Mouse (Mus musculus) hindbrain, postnatal 0 days (tissue): ENCODE data around the gene Popdc3. TPM values are rescaled to one million over a fixed set of nuclear protein-coding genes. Genes with fewer than 3 reads are reported as not detected.

ENCODE experiments used
- ATAC-seq: fragments of 200-750 bp; cut with Nextera tagmentation; 2 replicates; pipeline ENCODE4 v1.8.0; 2017; ENCODE audit warnings: mild to moderate bottlenecking, moderate TSS enrichment, moderate library complexity
- DNase-seq: peaks from one replicate; pipeline ENCODE4 v3.0.0-alpha.2; 2015; ENCODE audit warnings: low spot score
- H3K27ac ChIP-seq: fragments of 300-500 bp; sonication (generic); 2 replicates; pipeline ENCODE4 v1.5.1; 2014; ENCODE audit warnings: mild to moderate bottlenecking
- H3K27me3 ChIP-seq: fragments of 300-500 bp; sonication (generic); 2 replicates; pipeline ENCODE4 v1.6.1; 2014; ENCODE audit warnings: low read length, mixed read lengths; ENCODE audit not compliant: insufficient read depth
- H3K36me3 ChIP-seq: fragments of 300-500 bp; sonication (generic); 2 replicates; pipeline ENCODE4 v1.6.1; 2014; ENCODE audit warnings: low read length, mixed read lengths; ENCODE audit not compliant: insufficient read depth
- H3K4me1 ChIP-seq: fragments of 300-500 bp; sonication (generic); 2 replicates; pipeline ENCODE4 v1.6.1; 2014; ENCODE audit warnings: antibody characterized with exemption, low read length, mixed read lengths; ENCODE audit not compliant: insufficient read depth
- H3K4me2 ChIP-seq: fragments of 300-500 bp; sonication (generic); 2 replicates; pipeline ENCODE4 v1.6.1; 2014; ENCODE audit warnings: low read depth, mild to moderate bottlenecking, low read length, moderate library complexity, mixed read lengths
- H3K4me3 ChIP-seq: fragments of 300-500 bp; sonication (generic); 2 replicates; pipeline ENCODE4 v1.5.1; 2014; ENCODE audit warnings: low read length
- H3K9ac ChIP-seq: fragments of 300-500 bp; sonication (generic); replicated peaks from 2 replicates; pipeline ENCODE4 v1.6.1; 2014; ENCODE audit warnings: mild to moderate bottlenecking, low read length, moderate library complexity, mixed read lengths
- H3K9me3 ChIP-seq: fragments of 300-500 bp; sonication (generic); 2 replicates; pipeline ENCODE4 v1.6.1; 2016; ENCODE audit warnings: low read length, mixed read lengths
- CTCF ChIP-seq: IDR thresholded peaks from 2 replicates; pipeline ENCODE4 v1.5.1; 2016; ENCODE audit warnings: antibody characterized with exemption, control low read depth, low read depth
- WGBS: fragments of 180-500 bp; shearing (Covaris S2); extraction: QIAGEN DNeasy Blood & Tissue Kit; methylation state at CpG from one replicate; pipeline ENCODE4 v1.1.7; 2014; 5-methylcytosine and 5-hydroxymethylcytosine counted together
- polyA plus RNA-seq: library from polyadenylated mRNA; unstranded; fragments of >200 nt; fragmentation: Nextera tagmentation; extraction: Ambion mirVana; gene quantifications from 2 replicates; pipeline ENCODE4 v1.2.1, GENCODE M21; 2015
- total RNA-seq: library from RNA; depleted of rRNA; stranded (reverse); fragments of >200 nt; gene quantifications from 2 replicates; pipeline ENCODE4 v1.2.3, GENCODE M21; 2014

Popdc3 gene
- total and polyA plus RNA-seq, 2 experiments from 2014 or later = 2.0 to 2.7 TPM

- WGBS = 41% methylated on average over 3 of the region's 3 CpGs
- no peak for TF ChIP-seq CTCF
Observed at GRCm38 (mm10) chr10:45236304-45236703, 58.4 kb downstream of the Popdc3 start.

DNA sequence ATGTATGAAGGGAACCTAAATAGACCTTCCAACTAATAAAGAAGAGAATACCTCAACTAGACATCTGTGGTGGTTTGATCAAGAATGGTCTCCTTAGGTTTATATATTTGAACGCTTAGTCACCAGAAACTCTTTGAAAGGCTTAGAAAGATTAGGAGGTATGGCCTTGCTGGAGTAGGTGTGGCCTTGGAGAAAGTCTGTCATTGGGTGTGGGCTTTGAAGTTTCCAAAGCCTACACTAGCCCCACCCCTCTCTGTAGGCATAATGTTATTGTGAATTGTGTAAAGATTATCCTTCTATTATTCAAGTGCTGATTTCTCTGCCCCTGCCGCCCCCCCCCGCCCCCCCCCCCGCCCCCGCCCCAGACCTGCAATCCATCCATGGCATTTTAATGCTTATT, 59.6 kb downstream of the Popdc3 start:
- no peaks in the 10 kb centered on the region for H3K4me1 ChIP-seq
- H3K4me3 ChIP-seq = no peak overlapping the region
- 77% methylated on average over 5 of the region's 5 CpGs for WGBS
- no peak overlapping the region for H3K27ac ChIP-seq
- ATAC-seq (no peak), DNase-seq (no peak)
- no peaks in the 10 kb centered on the region for H3K36me3 ChIP-seq
- no peak overlapping the region for H3K9ac ChIP-seq
- no peaks in the 10 kb centered on the region for H3K27me3 ChIP-seq
- no peaks in the 10 kb centered on the region for H3K9me3 ChIP-seq
- TF ChIP-seq CTCF = no peak
- no peak overlapping the region for H3K4me2 ChIP-seq

More at GRCm38 (mm10) chr10:45236304-45236703, 58.4 kb downstream of the Popdc3 start:
- Histone ChIP-seq H3K27me3 (no peaks in the 10 kb centered on the region), H3K36me3 (no peaks in the 10 kb centered on the region), H3K9me3 (no peaks in the 10 kb centered on the region), H3K4me3 (no peak overlapping the region), H3K9ac (no peak overlapping the region), H3K4me1 (no peaks in the 10 kb centered on the region), H3K27ac (no peak overlapping the region), H3K4me2 (no peak overlapping the region)
- ATAC-seq = no peak
- no peak for DNase-seq

GRCm38 (mm10) chr10:45260477-45260876, 82.6 kb downstream of the Popdc3 start:
- Histone ChIP-seq H3K9me3 (no peaks in the 10 kb centered on the region), H3K36me3 (no peaks in the 10 kb centered on the region), H3K27ac (no peak overlapping the region), H3K4me2 (no peak overlapping the region), H3K9ac (no peak overlapping the region), H3K4me1 (no peaks in the 10 kb centered on the region), H3K27me3 (no peaks in the 10 kb centered on the region), H3K4me3 (no peak overlapping the region)
- ATAC-seq (no peak), DNase-seq (no peak)
- 93% methylated on average over 1 of the region's 1 CpGs for WGBS
- no peak for TF ChIP-seq CTCF

DNA sequence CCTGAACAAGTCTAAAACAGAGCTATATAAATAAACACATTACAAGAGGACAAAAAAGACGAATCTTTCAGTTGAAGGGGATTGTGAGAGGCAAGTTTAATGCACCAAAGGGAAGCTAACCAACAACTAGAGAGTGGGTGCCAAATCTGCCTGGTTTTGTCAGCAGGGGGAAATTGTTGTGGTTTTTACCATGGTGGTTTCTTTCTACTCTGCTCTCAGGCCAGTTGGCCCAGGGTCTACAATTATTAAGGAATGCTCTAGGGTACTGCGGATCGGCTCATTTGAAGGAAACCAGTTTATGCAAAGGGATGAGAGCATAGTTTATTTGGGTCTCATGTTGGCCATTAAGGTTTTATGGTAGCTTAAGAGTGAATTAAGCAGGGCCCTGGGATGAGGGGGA, 84.2 kb downstream of the Popdc3 start:
- DNase-seq = no peak
- Histone ChIP-seq H3K9me3 (no peaks in the 10 kb centered on the region), H3K27ac (no peak overlapping the region), H3K4me1 (no peaks in the 10 kb centered on the region), H3K4me3 (no peak overlapping the region), H3K4me2 (no peak overlapping the region), H3K36me3 (no peaks in the 10 kb centered on the region), H3K9ac (no peak overlapping the region), H3K27me3 (no peaks in the 10 kb centered on the region)
- ATAC-seq = no peak
- 79% methylated on average over 3 of the region's 3 CpGs for WGBS
- no peak for TF ChIP-seq CTCF

DNA sequence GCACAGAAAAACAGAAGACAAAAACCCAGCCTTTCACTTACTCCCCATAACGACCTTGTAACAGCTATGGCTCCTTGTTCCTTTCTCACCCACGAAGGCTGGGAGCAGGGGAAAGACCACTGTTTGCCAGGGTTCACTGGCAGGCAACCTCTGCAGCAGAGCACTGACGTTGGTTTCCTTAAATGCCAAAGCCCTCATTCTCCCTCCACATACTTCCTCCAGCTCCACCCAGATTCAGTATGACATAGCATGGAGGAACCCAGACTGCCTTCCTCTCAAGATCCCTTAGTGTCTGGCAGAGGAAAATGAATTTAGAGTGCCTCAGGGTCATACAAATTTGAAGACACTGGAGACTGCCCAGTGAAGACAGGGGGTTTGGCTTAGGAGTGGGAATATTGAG, 98.6 kb downstream of the Popdc3 start:
- H3K4me1 ChIP-seq = no peaks in the 10 kb centered on the region
- no peak overlapping the region for H3K9ac ChIP-seq
- ATAC-seq = no peak
- WGBS = 51% methylated on average over 3 of the region's 3 CpGs
- no peaks in the 10 kb centered on the region for H3K36me3 ChIP-seq
- H3K4me3 ChIP-seq = no peak overlapping the region
- H3K27ac ChIP-seq = no peak overlapping the region
- H3K4me2 ChIP-seq = no peak overlapping the region
- no peak for TF ChIP-seq CTCF
- H3K27me3 ChIP-seq = no peaks in the 10 kb centered on the region
- H3K9me3 ChIP-seq = peaks cover 3% of the 10 kb centered on the region; the same call in 1 of the 2 replicates
- no peak for DNase-seq

DNA sequence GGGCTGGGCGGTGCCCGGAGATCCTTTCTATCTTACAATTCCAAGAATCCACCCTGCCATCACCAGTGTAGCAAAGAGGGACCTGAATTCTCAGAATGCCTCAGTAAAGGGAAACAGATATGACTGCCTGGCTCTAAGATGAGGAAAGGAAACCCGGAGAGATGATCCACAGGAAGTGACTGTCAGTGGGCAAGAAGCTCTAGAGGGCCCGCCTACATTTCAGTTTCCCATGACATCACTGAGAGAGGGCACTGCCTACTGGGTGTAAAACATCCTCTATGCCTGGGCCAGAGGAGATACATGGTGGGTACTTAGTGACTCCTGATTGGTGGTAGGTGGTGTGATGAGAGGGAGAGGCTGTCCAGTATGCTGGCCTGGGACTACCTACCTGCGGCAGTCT, 99.1 kb downstream of the Popdc3 start:
- no peaks in the 10 kb centered on the region for H3K4me1 ChIP-seq
- no peaks in the 10 kb centered on the region for H3K9me3 ChIP-seq
- ATAC-seq = no peak
- WGBS = 92% methylated on average over 5 of the region's 5 CpGs
- no peak for TF ChIP-seq CTCF
- H3K4me3 ChIP-seq = no peak overlapping the region
- H3K27me3 ChIP-seq = no peaks in the 10 kb centered on the region
- H3K36me3 ChIP-seq = no peaks in the 10 kb centered on the region
- H3K4me2 ChIP-seq = no peak overlapping the region
- H3K9ac ChIP-seq = no peak overlapping the region
- DNase-seq = no peak
- H3K27ac ChIP-seq = no peak overlapping the region

GRCm38 (mm10) chr10:45285651-45286050, 107.8 kb downstream of the Popdc3 start:
- DNase-seq = no peak
- H3K27me3 ChIP-seq = no peaks in the 10 kb centered on the region
- WGBS = 75% methylated on average over 5 of the region's 5 CpGs
- no peak for ATAC-seq
- TF ChIP-seq CTCF = no peak
- H3K9me3 ChIP-seq = no peaks in the 10 kb centered on the region
- no peak overlapping the region for H3K4me2 ChIP-seq
- peaks cover 6% of the 10 kb centered on the region; the same call in 1 of the 2 replicates for H3K4me1 ChIP-seq
- no peak overlapping the region for H3K9ac ChIP-seq
- no peak overlapping the region for H3K4me3 ChIP-seq
- H3K36me3 ChIP-seq = no peaks in the 10 kb centered on the region
- H3K27ac ChIP-seq = no peak overlapping the region
